Mouse (Mus musculus) testis, postnatal 14 days (tissue): Measurements from ENCODE around the gene Mpst.

Source experiments
- DNase-seq: peaks from one replicate; pipeline ENCODE4 v3.0.0; 2021; ENCODE audit warnings: low spot score

Gene Mpst

DNA sequence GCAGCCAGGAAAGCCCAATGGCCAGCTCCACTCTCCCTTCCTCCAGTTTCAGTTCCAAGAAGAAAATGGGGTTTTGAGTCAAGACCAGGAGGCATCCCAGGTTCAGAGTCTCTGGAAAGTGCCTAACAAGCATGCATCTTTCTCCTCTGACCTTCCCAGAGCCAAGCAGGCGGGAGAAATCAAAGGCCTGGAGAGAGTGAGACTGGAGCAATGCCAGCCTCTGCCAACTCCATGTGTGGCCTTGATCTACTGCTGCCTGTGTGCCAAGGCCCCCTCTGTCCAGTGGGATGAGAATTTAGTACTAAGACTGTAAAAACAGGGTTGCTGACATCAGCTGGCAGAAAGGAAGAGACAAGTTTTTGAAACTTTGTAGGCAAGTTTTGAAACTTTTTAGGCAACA is 2.3 kb upstream of the Mpst start:
- DNase-seq, result peak; percentile 82

DNA sequence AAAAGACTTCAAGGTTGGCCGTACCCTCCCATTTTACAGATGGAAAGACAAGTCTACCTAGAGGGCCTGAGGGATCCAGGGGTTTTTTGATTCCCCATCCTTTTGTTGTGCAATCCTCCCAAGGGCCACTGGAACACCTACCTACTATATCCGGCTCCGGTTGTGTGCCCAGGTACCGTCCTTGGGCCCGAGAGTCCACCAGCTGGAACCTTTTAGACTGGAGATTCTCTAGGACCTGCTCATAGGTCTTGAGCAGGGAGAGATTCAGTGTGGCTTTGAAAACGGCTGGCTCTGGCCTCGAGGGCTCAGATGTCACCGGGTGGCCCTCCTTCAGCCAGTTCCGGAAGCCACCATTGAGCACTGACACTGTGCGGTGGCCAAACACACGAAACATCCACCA is 1.1 kb upstream of the Mpst start:
- no peak for DNase-seq

DNA sequence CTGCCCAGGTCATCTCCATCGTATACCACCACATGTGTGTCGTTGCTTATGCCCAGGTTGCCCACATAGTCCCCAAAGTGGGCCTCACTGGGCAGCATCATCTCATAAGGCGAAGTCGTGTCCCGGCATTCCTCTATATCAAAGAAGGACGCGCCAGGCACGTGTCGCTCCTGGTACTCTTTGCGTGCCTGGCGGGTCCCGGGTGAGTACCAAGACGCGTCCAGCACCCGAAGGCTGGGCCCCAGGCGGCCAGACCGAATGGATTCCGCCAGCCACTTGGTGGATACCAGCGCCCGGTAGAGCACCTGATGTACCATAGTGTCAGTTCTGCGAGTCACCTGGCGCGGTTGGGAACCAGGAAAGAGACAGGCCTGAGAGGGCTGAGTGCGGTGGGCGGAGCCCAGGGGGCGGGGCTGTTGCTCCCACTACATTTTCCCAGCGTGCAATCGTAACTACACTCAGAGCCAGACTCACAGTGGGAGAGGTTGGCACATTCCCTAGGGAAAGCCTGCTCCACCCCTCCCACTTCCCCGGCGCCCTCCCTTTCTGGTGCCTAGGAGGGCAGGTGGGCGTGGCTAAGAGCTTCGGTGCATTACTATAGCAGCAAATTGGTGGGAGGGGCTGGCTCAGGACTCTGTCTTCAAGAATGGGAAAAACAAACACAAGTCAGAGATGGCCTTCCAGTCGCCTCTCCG is 552 bp upstream of the Mpst start, which contains the start of gene Tst:
Gene Tst, minus strand, starts transcription at position 391 of the 695 bp plus-strand sequence.
- peak; percentile 91 for DNase-seq

DNA sequence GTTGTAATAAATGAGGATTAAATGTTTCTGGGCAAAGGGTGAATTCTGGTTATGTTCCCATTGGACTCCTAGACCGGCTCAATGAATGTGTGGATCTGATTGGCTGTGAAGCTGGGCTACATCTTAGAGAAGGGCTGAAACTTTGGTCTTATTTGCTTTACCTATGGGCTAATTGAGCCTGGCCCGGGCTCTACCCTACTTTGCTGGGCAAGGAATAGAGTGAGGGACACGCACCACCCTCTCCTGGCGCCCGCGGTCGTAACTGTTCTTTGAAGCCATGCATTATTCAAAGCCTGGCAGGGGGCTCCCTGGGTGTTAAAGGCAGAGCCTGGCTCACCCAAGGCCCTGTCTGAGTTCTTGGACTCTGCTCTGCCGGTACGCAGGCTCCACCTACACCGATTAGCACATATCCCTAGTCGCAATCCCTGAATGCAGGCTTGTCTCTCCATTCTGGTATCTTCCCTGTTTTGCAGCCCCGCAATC is 3.4 kb downstream of the Mpst start:
- no peak for DNase-seq

DNA sequence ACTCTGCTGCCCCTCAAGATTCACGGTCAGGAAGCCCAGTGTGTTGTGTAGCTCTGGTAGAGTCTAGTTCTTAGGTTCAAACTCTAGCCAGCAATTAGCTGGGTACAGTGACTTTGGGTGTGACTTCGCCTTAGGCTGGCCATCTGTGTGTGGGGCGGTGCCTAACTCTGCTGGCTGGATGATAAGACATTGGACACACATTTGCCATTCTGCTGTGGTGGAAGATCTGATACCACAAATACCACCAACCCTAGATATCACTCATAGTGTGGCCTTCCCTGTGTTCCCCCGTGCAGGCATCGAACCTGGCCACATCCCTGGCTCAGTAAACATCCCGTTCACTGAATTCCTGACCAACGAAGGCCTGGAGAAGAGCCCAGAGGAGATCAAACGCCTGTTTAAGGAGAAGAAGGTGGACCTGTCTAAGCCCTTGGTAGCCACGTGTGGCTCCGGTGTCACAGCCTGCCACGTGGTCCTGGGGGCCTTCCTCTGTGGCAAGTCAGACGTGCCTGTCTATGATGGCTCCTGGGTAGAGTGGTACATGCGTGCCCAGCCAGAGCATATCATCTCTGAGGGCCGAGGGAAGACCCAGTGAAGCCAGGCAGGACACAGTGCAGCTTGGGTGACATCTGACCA is 7.0 kb downstream of the Mpst start:
- no peak for DNase-seq

DNA sequence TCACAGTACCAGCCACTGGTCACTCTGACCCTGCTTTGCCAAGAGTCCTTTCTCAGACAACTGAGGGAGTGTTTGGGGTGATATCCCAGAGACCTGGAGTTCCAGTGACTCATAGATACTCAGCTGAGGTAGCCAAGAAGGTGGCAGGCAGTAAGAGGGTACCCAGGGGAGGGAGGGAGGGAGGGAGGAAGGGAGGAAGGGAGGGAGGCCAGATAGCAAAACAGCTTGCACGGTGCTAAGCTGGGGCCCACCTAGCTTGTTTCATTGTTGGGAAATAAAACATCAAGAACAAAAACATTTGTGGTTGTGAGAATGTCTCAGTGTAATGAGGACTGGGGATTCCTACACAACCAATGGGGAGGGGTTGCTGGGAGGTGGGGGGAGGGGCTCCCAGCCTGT is 7.5 kb downstream of the Mpst start:
- DNase-seq, result no peak

DNA sequence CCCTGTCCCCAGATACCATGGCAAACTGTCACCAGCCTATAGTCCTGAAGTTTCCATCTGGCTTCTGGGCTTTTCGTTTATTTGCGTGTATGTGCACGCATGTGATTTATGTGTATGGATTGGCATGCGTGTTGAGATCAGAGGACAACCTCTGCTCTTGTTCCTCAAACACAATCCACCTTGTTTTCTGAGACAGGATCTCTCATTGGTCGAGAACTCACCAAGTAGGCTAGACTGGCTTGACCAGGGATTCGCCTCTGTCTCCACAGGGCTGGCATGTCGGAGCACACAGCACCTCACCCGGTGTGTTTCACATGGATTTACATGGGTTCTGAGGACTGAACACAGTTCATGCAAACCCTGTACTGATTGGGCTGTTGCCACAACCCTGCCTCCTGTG is 7.9 kb downstream of the Mpst start:
- DNase-seq, result no peak

DNA sequence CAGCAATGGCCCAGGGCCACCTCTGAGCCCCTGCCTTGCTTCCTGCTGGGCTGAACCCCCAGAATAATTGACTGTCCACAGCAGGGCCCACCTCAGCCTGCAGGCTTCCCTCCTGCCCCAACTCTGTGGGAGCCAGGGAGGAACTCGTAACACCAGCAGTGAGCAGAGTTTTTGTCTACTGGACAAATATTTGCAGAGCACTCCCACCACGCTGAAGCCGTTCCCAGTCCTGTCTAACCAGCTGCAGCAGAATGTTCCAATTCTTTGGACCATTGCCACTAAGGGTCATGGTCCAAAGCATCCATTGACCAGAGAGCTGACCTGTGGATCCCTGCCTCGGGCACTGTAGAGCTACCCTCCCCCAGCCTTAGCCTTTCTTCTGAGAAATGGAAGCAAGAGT is 10.7 kb downstream of the Mpst start:
- DNase-seq, result peak; percentile 72

DNA sequence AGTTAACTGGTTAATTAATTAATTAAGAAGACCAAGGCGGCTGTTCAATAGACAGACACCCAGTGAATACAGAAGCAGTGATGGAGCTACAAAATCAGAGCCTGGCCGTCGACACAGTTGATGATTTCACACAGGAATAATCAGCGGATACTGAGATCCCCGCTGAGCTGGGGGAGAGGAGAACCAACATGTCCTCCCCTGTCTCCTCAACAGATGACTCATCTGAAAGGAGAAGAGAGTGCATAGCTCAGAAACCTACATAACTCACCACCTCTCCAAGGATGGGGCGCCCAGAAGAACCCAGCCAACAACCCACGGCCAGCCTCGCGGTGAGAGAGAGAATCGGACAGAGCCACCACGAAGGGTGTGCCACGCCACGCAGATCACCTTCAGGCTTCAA is 14.2 kb downstream of the Mpst start:
- DNase-seq, result no peak

DNA sequence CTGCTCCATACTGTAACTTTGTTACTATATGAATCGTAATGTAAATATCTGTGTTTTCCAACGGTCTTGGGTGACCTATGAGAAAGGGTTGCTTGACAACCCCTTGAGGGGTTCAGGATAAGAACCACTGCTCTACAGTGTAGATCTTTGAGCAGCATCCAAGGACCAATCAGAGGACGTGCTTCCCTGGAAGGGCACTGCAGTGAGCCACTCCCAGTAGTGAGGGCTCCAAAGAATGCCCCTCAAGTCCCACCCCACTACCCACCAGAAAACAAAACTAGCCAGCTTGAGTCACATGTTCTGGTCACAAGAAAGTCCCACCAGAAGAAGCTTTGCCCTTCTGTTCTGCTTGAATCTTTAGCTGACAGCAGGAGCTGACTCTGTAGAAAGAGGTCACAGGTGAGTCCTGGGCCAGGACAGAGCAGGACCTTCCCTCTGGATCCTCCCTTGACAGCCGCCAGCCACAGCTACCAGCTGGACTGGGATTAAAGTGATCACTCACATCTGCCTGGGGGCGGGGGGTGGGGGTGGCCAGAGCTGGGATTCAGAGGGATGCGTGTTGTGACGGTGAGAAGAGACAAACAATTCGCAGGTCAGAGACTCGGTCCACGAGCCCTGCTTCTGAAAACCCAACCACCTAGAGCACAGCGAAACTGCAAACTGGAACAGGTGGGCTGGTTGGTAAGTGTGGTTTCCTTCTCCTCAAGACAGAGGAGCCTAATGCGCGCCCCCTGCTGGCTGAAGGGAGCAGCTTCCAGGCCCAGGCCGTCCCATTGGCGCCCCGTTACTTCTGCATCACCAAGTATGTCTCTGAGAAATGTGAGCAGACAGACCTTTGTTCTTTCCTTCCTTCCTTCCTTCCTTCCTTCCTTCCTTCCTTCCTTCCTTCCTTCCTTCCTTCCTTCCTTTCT is 16.1 kb downstream of the Mpst start:
- peak; percentile 83 for DNase-seq

DNA sequence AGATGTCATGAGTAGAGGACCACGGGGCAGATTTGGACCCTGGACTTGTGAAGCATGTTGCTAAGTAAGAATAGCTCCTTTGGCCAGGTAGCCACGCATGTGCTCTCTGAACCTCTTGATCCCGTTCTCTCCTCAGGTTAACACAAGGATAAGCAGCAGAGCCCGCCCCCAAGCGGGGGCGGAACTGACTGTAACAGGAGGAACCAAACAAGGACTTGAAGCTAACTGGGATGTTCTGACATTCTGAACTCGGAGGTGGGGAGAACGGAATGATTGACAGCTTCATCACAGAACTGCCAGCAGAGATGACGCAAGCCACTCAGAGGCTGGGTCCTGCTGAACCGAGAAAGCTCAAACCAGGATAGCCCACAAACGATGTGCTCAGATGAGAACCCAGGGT is 18.3 kb downstream of the Mpst start:
- DNase-seq, result no peak

DNA sequence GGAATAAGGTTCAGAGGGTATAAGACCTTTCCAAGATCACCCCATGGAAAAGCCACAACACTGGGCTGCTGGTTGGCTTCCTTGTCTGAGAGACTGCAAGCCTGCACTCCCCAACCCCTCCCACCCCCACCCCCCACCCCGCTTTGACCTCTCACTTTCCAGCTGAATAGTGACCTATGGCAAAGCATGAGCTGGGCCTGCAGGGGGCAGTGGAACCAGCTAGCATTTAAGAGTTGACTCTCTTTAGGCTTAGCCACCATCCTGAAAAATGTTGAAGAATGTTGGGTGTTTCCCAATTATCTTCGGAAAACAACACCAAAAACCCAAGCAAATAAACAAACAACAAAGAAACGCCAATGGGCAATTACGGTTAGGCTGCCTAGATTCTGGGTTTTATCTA is 19.0 kb downstream of the Mpst start:
- DNase-seq, result no peak

DNA sequence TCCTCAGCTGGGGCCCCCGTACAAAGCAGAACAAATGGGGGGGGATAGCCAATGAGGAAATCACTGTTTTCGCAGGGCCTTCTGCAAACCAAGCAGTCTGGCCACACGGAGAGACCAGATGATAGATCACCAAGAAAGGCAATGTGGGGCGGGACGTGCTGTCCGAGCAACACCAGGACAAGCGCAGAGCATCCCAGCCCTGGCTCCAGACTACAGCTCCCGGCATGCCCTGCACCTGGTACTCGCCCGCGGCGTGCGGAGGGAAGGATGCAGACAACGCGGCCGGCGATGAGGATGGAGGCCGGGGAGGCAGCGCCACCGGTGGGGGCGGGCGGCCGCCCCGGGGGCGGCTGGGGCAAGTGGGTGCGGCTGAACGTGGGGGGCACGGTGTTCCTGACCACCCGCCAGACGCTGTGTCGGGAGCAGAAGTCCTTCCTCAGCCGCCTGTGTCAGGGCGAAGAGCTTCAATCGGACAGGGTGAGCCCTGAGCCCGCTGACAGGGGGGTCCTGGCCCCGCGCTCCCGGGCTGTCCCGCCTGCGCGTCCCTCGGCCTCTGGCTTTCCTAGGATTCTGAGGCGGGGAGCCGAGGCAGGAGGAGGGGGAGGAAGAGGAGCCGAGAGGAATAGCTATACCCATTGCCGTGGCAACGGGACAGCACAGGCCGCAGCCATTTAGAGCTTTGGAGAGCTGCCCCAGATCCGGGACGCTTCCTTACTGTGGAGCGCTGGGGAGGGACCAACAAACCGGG is 22.3 kb downstream of the Mpst start, which contains the start of gene Kctd17:
Gene Kctd17, plus strand, starts transcription at position 174 of the 748 bp plus-strand sequence.
- DNase-seq, result peak; percentile 79

DNA sequence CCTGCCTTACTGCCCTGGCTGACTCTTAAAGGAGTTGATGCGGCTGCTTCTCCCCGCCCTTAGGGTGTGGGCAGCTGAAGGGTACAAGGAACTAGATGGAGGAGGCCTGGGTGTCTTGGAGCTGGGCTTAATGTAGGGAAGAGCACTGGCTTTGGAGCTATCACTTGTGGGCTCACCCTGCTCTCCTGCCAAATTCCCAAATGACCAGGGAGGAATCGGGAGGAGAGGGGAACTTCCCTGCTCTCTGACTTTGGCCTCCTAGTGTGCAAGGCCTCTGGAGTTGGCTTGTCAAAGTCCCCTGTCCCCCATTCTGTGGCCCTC is 22.9 kb downstream of the Mpst start:
- no peak for DNase-seq

DNA sequence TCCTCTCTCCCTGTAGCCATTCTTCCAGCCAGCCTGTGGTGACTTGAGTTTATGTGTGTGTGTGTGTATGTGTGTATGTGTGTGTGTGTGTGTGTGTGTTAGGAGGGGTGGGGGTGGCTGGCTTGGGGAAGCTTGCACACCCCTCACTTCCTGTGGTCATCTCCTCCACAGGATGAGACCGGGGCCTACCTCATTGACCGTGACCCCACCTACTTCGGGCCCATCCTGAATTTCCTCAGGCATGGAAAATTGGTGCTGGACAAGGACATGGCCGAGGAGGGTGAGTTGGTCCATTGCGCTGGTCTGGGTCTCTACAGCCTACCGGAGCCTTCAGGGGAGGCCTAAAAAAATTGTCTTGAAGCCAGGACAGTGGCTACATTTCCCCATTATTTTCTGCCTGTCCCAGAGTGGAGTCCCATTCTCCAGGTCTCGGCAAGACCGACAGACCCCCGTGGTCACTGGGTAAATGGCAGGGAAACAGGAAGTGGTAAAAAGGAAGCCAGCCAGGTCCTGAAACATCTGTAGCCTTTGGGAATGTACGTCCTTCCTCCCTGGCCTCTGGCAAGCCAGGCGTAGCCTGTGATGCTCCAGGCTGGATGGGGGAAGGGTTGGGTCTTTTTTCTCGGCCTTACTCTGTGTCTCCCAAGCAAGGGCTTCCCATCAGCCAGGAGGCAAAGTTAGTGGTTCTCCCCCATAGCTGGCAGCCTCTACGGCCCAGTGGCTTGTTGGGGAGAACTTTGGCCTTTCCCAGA is 23.8 kb downstream of the Mpst start:
- no peak for DNase-seq

DNA sequence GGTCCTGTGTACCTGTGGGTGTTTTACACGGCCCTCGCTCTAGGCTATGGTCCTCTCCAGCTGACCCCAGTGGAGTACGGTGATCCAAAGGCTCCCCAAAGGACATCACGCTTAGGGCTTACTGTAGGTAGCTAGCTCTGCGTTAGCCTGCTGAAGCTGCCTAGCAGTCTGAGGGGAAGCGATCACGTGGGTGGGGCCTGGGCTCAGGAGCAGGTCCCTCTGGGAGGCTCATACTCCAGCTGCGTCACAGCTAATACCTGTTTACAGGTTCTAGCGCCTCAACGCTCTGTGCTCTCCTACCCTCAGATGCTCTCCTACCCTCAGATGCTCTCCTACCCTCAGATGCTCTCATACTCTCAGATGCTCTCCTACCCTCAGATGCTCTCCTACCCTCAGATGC is 24.7 kb downstream of the Mpst start:
- no peak for DNase-seq

DNA sequence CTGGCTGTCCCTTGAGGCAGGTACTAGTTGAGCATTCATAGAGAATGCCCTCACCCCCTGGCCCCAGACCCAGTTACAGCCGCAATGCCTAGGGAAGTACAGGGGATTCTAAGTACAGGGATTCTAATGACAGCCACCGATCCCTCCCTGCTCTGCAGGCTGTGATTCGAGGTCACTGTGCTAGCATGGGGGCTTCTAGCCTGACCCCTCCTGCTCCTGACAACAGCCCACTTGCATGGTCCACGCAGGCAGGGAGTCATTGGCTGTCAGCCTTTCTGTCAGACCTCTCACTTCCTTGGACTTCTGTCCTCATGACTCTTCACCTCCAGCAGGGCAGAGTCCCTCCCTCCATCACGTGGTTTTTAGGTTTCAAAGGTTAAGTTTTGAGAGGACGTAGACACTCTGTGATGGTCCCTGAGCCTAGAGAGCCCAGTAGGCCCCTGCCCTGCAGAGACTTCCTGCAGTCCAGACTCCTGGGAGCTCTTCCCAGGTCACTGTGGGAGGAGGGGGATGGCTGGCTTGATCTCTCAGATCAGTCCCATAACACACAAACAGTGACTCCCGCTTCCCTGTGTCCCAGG is 25.4 kb downstream of the Mpst start:
- DNase-seq, result no peak

DNA sequence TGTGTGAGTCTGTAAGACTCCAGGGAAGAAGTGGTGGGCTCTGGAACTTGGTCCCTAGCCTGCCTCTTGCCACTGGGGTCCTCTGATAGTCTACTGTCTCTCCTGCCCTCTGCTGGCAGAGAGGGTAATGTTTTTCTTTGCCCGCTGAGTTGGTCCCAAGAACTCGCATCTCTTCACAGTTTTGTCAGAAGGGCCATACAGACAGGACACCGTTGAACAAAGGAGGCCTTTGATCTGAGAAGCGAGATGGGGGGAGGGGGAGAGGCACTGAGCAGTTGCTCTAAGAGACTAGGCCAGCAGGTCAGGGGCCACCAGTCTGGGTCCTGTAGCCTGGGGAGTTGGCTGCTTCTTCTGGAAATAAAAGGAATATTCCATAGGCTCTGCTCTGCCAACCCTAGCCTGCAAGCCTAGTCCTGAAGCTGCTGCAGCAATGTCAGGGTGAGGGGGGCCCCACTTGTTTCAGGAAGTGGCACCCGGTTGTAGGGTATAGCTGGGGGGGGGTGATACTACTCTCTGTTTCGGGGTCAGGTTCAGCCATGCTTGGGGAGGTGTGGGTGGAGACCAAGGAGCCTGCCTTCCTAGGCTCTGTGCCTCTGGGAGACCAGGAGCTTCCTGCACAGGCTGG is 28.8 kb downstream of the Mpst start:
- DNase-seq, result no peak

DNA sequence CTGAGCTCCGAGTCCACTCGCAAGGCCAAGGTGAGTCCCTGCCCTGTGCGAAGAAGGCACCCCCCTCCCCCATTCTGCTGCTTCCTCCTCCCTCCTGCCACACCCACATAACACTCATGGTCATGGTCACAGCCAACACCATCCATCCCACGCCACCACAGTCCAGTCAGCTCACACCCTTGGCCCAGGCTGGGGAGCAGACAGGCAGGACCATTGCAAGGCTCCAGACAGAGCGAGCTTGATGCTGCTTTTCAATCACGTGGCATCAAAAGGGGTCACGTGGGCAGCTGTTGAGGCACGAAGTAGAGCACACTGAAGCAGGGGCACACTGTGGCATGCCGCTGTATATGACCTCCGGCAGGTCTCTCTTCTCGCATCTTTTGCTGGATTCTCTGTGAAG is 29.5 kb downstream of the Mpst start:
- no peak for DNase-seq

DNA sequence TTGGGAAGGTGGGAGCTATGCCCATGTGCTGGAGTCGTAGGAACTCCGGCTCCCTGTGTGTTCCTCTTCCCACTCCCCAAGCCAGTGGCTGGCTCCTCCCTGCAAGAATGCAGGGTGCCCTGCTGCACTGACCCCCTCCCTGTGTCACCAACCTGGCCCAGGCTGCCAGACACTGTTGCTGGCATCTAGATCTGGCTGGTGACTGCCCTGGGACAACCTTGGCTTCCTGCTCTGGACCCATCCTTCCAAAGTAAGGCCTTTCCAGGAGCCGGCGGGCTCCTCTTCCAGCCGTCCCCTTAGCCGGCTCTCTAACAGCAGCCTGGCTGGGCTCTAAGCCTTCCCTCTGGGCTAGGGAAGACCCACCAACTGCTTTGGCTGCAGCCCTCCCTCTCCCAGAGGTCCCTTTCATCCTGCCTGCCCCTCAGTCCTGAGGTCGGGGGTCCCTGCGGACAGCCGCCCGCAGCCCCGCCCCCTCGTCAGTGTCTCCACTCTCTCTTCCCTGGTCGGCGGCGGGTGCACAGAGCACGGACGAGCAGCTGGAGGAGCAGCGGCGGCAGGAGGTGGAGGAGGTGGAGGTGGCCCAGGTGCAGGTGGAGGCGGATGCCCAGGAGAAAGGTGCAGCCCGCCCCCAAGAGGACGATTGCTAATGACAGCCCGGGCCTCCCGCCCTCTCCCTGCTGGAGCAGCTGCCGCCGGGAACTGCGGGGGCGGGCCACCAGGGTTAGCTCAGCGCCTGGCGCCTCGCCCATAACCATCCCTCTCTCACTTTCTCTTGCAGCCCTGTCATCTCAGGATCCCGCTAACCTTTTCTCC is 30.4 kb downstream of the Mpst start:
- peak; percentile 90 for DNase-seq
